Mouse (Mus musculus) kidney, postnatal 0 days (tissue): ENCODE data around the gene Olfr669. TPM values are rescaled to one million over a fixed set of nuclear protein-coding genes. Genes with fewer than 3 reads are reported as not detected.

Source experiments
- ATAC-seq: fragments of 200-750 bp; cut with Nextera tagmentation; replicated peaks from 2 replicates; pipeline ENCODE4 v1.8.0; 2017; ENCODE audit warnings: low read depth, moderate number of reproducible peaks, moderate TSS enrichment, moderate library complexity; ENCODE audit not compliant: low FRiP score
- DNase-seq: peaks from one replicate; pipeline ENCODE4 v3.0.0-alpha.2; 2016; ENCODE audit warnings: low spot score
- H3K27ac ChIP-seq: fragments of 300-500 bp; sonication (generic); 2 replicates; pipeline ENCODE4 v1.5.1; 2014; ENCODE audit warnings: mild to moderate bottlenecking
- H3K27me3 ChIP-seq: fragments of 300-500 bp; sonication (generic); 2 replicates; pipeline ENCODE4 v1.6.1; 2014; ENCODE audit warnings: low read length, mixed read lengths; ENCODE audit not compliant: insufficient read depth
- H3K36me3 ChIP-seq: fragments of 300-500 bp; sonication (generic); 2 replicates; pipeline ENCODE4 v1.6.1; 2014; ENCODE audit warnings: low read length, mixed read lengths; ENCODE audit not compliant: insufficient read depth
- H3K4me1 ChIP-seq: fragments of 300-500 bp; sonication (generic); replicated peaks from 2 replicates; pipeline ENCODE4 v1.6.1; 2014; ENCODE audit warnings: antibody characterized with exemption, low read length, mixed read lengths; ENCODE audit not compliant: insufficient read depth
- H3K4me2 ChIP-seq: fragments of 300-500 bp; sonication (generic); 2 replicates; pipeline ENCODE4 v1.6.1; 2014; ENCODE audit warnings: mild to moderate bottlenecking, low read length, moderate library complexity, mixed read lengths
- H3K4me3 ChIP-seq: fragments of 300-500 bp; sonication (generic); replicated peaks from 2 replicates; pipeline ENCODE4 v1.5.1; 2014; ENCODE audit warnings: low read depth, low read length
- H3K9ac ChIP-seq: fragments of 300-500 bp; sonication (generic); 2 replicates; pipeline ENCODE4 v1.6.1; 2014; ENCODE audit warnings: low read depth, low read length
- H3K9me3 ChIP-seq: fragments of 300-500 bp; sonication (generic); replicated peaks from 2 replicates; pipeline ENCODE4 v1.6.1; 2016; ENCODE audit warnings: low read length, inconsistent platforms, mixed read lengths
- CTCF ChIP-seq: IDR thresholded peaks from 2 replicates; pipeline ENCODE4 v1.5.1; 2016; ENCODE audit warnings: antibody characterized with exemption, low read depth, mild to moderate bottlenecking, moderate library complexity
- WGBS: fragments of 180-500 bp; shearing (Covaris S2); extraction: QIAGEN DNeasy Blood & Tissue Kit; methylation state at CpG from one replicate; pipeline ENCODE4 v1.1.7; 2014; 5-methylcytosine and 5-hydroxymethylcytosine counted together
- polyA plus RNA-seq: library from polyadenylated mRNA; unstranded; fragments of >200 nt; fragmentation: Nextera tagmentation; extraction: Ambion mirVana; gene quantifications from 2 replicates; pipeline ENCODE4 v1.2.1, GENCODE M21; 2015

Olfr669 gene
- polyA plus RNA-seq, 1 experiment from 2014 or later: not detected

DNA sequence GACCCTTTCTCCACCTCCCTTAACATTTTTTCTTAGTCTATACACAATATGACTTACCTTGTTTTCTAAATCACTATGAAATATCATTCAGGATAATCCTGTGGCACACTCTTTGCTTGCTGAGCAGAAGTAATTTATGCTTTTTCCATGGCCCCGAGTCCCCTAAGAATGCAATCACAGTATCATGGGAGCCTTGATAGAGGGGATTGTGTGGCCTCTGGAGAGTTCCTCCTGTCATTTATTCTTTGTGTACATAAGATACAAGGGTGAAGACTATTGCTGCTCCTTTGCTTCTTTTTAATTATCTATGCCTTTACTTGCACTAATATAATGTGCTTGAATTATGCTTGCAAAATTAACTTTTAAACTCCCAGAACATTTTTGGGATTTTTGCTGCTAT is 45.0 kb downstream of the Olfr669 start, which contains the start of gene Olfr671:
Gene Olfr671 (minus strand): TSS at position 101 of the 400 bp plus-strand sequence.
- ATAC-seq (no peak), DNase-seq (no peak)
- 68% methylated on average over 1 of the region's 1 CpGs for WGBS
- TF ChIP-seq CTCF: no peak
- Histone ChIP-seq H3K36me3 (no peaks in the 10 kb centered on the region), H3K9me3 (no peaks in the 10 kb centered on the region), H3K4me3 (no peak within 1 kb of the TSS), H3K4me1 (no peaks in the 10 kb centered on the region), H3K4me2 (no peak within 1 kb of the TSS), H3K27ac (no peak within 1 kb of the TSS), H3K27me3 (no peaks in the 10 kb centered on the region), H3K9ac (no peak within 1 kb of the TSS)

Other genes starting within 250 kb of the Olfr669 start
- not detected in 2 replicates for gene Olfr661, start 247.7 kb upstream of the Olfr669 start, polyA plus RNA-seq
- gene Usp17le, start 156.8 kb upstream of the Olfr669 start, polyA plus RNA-seq: not detected in 2 replicates
- gene Usp17lb, start 91.6 kb upstream of the Olfr669 start, polyA plus RNA-seq: not detected in 2 replicates
- gene Usp17la, start 77.2 kb upstream of the Olfr669 start, polyA plus RNA-seq: not detected in 2 replicates
- not detected in 2 replicates for gene Olfr665, start 56.2 kb upstream of the Olfr669 start, polyA plus RNA-seq
- not detected in 2 replicates for gene Olfr666, start 38.3 kb upstream of the Olfr669 start, polyA plus RNA-seq
- gene Olfr667, start 12.8 kb upstream of the Olfr669 start, polyA plus RNA-seq: not detected in 2 replicates
- not detected in 2 replicates for gene Olfr668, start 6.2 kb upstream of the Olfr669 start, polyA plus RNA-seq
- gene Olfr670, start 28.4 kb downstream of the Olfr669 start, polyA plus RNA-seq: not detected in 2 replicates
- gene Olfr671, start 44.9 kb downstream of the Olfr669 start, polyA plus RNA-seq: not detected in 2 replicates
- not detected in 2 replicates for gene Olfr672, start 67.8 kb downstream of the Olfr669 start, polyA plus RNA-seq
- gene Olfr675, start 94.2 kb downstream of the Olfr669 start, polyA plus RNA-seq: not detected in 2 replicates
- not detected in 2 replicates for gene Olfr676, start 98.5 kb downstream of the Olfr669 start, polyA plus RNA-seq
- not detected in 2 replicates for gene Olfr677, start 117.1 kb downstream of the Olfr669 start, polyA plus RNA-seq
- gene Olfr678, start 130.2 kb downstream of the Olfr669 start, polyA plus RNA-seq: not detected in 2 replicates
- not detected in 2 replicates for gene Olfr679, start 147.0 kb downstream of the Olfr669 start, polyA plus RNA-seq
- gene Olfr680-ps1, start 158.6 kb downstream of the Olfr669 start, polyA plus RNA-seq: not detected in 2 replicates
- not detected in 2 replicates for gene Olfr681, start 182.6 kb downstream of the Olfr669 start, polyA plus RNA-seq
- gene Olfr683, start 212.8 kb downstream of the Olfr669 start, polyA plus RNA-seq: not detected in 2 replicates
- not detected in 2 replicates for gene Olfr684, start 229.4 kb downstream of the Olfr669 start, polyA plus RNA-seq